Mouse (Mus musculus): ENCODE measurements around the gene Lrrc17.

- TF ChIP-seq EP300 (IDR thresholded peaks at IDR 0.05; ENCODE audit: insufficient read depth, low read depth, low read length) = no peak
- no peak for TF ChIP-seq CTCF (IDR thresholded peaks at IDR 0.05; ENCODE audit: low read depth, low read length)
These were observed 44.3 kb downstream of the Lrrc17 start for GRCm38 (mm10) chr5:21587683-21588082.
